Mouse (Mus musculus): ENCODE data around the gene Asb10.
"Not testable (repeated sequence)": the region's sequence is repeated elsewhere in the genome, so short reads cannot be mapped to it uniquely, and the experiment has no call there.

Asb10 gene

DNA sequence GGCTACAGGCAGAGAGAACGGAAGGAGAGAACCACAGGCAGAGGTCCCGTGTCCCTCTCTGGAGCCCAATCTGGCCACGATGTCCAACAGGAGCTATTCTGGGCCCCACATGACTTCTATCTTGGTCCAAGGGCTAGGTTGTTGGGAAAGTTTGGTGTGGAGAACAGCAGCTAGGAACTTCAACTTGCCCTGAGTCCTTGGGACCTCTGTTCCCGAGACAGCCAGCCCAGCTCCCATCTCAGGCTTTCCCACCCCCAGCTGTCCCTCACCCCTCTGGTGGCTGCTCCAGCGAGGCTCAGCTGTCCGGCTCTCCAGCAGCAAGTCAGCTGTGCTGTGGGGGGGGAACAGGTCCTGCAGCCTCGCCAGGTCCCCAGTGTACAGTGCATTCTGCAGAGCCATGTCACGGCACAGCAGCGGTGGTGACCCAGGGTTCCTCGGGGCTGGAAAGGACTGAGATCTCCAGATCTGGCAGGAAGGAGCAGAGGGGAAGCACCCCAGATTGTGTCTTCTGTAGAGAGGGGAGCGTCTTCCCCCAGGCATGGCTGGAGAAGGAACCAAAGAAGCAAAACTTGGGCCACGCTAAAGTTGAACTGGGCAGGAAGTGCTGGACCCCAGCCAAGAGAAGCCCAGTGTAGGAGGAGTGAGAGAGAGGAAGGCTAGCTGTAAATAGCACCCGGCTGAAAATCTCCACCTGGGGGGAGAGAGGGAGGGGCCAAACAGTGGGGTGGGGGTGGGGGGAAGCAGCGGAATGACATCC lies at the start of gene Asb10:
Asb10 (minus strand) TSS at position 592 of the 757 bp plus-strand sequence.
- no peak for DNase-seq (ENCODE audit: extremely low read depth, insufficient read length, low spot score)

DNA sequence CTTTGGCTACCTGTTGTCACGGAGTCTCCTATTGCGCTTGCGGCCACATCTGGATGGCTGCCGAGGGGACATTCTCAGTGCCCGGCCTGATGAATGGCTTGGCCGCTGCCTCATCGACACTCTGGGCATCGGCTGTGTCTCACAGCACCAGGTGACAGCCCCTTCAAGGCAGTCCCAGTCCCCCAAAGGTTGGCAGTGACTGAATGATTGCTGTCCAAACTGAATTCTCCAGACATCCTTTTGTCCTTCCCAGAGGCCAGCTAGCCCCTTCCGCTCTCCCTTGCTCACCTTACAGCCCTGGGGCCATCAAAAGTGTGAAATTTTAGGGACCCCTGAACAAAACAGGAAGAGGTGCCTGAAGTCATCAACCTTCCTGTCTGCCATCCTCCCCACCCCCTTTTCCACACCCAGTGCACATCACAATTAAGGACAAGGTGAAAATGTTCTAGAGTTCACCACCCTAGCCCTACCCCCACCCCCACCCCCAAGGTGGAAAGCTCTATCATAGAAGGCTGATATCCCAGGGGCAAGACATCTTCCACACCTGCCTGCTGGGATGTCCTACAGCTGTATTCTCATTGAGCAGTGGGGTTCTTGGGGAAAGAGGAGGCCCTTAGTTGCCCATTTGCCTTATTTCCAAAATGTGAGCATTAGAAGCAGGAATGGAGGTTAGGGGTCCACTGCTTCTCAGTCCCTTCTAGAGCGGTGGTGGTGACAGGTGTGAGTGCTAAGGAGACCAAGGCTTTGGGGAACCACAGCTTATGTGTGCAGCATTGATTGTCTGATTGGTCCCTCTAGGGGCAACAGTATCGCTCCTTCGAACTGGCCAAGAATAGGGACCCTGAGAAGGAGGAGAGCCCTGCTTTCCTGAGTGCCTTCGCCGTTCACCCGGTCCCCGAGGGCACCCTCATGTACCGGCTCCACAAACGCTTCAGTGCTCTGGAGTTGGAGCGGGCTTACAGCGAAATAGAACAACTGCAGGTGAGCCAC lies 49.0 kb upstream of the Asb10 start:
- DNase-seq (ENCODE audit: extremely low read depth, insufficient read length, low spot score) = no peak

DNA sequence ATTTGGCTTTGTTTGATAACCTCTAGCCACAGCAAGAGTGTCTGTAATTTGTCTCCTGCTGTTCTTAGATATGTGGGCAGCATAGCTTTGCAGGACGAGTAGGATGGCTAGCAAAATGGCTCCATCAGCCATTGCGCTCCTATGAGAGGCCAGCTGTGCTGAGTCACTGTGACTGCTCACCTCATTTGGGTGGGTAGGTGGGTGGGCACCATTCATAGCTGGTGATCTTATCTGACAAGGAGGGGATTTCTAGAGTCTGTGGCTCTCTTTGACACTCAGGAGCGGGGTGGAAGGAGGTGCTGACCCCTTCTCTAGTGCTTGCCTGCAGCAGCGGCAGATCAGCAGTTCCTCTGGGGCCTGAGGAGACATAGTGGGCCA lies 46.4 kb upstream of the Asb10 start:
- DNase-seq (ENCODE audit: extremely low read depth, insufficient read length, low spot score) = no peak

DNA sequence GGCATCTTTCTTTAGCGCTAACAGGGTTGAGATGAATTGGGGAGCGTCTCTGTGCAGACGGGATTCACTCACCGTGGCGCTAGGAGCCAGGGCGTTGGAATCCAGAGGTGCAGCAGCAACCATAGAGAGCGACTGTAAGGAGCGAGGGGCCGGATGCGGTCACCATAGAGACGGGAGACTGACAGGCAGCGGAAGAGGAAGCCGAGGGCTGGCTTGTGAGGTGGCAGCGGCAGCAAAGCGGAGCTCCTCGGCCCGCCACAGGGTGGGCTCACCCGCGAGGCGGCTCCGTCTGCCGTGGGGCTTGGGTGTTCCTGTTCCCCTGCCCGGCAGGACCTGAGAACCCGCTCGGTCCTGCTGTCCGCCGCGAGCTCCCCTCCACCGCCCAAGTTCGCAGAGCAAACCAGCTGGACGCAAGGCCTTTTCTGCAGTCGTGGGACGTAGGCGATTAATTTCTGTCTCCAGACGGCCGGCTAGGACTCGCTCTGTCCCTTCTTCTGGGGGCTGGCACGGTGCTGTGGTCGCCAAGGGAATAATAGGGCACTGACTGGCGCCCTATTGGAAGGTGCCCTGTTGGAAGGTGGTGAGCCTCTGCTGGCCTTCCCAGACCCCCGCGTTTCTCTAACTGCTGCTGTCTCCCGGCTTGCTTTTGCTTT lies 45.9 kb upstream of the Asb10 start, which contains the start of gene Chpf2:
Chpf2 (plus strand) TSS at position 195 of the 653 bp plus-strand sequence.
- peak; percentile 77 for DNase-seq (ENCODE audit: extremely low read depth, insufficient read length, low spot score)

DNA sequence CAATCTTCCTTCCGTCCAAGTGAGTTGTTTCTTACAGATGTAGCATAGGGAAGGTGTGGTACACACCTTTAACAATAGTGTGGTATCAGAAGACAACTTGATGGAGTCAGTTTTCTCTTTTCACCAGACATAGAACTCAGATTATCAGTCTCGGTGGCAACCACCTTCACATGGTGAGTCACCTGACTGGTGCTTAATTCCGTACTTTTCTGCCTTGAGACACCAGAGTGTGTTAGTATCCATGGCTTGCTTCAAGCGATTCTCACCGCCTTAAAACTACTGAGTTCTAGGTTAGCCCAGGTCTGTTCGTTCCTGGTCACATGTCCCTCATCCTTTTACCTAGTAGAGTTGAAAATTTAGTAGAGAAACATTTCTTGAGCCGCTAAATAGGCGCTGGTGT lies 45.3 kb upstream of the Asb10 start:
- DNase-seq (ENCODE audit: extremely low read depth, insufficient read length, low spot score) = no peak

DNA sequence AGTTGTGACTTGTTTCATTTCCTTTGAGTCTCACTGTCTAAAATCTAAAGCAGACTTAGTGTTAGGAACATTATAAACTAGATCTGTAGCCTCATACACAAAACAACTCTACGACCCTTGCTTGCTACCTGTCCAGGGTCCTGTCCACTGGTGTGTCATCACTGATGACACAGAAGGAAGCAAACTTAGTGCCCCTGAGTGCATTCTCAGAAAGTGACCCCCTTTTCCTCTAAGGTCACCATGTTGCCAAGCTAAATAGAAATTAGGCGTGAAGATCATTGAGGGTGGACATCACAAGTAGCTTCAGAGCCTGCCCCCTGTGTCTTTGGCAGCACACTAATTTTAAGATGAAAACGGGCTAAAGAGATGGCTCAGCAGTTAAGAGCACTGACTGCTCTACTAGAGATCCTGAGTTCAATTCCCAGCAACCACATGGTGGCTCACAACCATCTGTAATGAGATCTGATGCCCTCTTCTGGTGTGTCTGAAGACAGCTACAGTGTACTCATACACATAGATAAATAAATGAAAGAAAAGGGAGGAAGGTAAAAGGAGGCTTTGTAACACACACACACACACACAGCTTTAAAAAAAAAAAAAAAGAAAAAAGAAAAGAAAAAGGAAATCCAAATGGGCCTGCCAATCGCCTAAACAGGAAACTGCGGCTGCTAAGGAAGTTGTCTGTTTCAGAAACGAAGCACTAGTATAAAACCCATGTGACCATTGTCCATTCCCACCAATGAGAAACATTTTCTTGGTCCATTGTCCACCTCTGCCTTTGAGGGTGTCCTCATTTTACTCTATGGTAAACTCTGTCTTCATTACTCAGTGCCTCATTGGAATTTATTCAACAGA lies 37.6 kb upstream of the Asb10 start:
- no peak for DNase-seq (ENCODE audit: extremely low read depth, insufficient read length, low spot score)

DNA sequence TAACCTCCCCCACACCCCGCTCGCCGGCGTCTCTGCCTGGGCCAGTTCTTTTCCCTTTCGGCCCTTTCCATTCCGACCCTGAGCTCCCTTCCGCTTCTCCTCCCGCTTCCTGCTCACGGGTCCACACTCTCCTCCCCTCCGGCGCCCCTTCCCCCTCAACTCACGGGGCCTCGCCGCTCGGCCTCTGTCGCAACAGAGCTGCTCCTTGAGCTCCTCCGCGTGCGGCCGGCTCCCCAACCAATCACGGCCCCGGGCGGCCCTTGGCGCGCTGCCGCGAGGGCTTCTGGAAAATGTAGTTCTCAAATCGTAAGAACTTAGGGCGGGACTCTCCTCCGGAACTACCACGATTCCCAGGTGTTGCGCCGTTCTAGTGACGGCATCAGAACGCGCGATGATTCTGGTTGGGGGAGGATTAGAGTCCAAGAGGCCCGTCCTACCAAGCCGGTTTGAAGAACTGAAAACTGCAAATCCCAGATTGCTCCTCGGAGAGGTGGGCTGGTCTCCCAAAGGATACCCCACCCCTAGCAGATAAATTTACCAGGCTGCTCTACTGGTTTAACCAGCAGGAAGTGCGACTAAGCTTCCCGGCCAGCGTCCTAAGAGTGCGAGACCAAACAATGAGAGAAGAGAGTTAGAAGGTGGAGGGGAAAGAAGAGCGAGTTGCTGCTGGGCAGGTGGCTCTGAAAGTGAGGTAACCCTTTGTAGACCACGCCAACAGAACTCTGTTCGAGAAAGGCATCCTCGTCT lies 36.6 kb upstream of the Asb10 start, which contains the start of gene Abcf2:
Abcf2 (minus strand) TSS at position 285 of the 747 bp plus-strand sequence.
- DNase-seq (ENCODE audit: extremely low read depth, insufficient read length, low spot score) = peak; percentile 100

DNA sequence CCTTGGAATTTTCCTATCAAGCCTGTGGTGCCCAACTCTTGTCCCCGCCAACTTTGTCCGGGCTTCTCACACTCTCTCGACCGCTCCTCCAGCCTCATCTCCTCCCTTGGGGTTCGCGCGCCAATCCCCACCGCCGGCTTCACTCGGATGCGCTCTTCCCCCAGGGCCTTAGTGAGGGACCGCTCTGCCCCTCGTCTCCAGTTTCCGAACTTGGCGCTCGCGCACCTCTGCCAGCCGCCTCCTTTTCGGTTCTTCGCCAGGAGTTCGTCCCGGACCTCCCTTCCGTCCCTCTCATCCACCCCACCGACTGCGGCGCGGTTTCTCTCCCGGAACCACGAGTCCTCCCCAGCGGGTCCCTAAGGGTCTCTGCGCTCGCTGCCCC lies 36.0 kb upstream of the Asb10 start:
- no peak for DNase-seq (ENCODE audit: extremely low read depth, insufficient read length, low spot score)

DNA sequence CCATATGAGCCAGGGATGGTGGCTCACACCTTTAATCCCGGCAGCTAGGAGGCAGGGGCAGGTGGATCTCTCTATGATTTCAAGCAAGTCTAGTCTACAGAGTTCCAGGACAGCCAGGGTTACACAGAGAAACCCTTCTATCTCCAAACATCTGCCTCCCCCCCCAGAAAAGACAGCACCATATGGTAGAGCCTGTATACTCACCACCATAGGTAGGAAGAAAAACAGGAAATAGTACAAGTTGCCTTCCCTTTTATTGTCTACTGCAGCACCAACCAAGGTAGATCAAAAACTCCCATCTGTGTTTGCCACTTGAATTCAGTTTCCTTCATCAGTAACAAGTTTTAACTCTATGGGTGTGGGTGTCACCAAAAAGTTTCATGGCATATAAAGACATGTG lies 35.2 kb upstream of the Asb10 start:
- DNase-seq (ENCODE audit: extremely low read depth, insufficient read length, low spot score) = no peak

DNA sequence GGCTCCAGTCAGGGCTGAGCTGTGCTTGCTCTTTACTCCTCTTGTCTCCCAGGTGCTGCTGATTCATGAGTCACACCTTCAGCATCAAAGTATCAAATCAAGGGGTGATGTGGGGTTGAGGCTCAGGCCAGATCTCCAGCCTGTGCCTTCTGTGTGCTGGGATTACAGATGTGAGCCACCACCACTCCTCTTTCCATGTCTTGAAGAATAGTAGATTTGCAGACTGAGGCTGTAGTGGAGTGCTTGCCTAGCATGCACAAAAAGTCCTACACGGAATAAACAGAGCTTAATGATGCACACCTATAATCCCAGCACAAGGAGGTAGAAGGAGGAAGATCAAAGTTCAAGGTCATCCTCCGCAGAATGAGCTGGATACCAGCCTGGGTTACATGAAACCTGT lies 15.9 kb upstream of the Asb10 start, which contains the start of gene 4931409K22Rik:
4931409K22Rik (minus strand) TSS at position 101 of the 400 bp plus-strand sequence.
- no peak for DNase-seq (ENCODE audit: extremely low read depth, insufficient read length, low spot score)

DNA sequence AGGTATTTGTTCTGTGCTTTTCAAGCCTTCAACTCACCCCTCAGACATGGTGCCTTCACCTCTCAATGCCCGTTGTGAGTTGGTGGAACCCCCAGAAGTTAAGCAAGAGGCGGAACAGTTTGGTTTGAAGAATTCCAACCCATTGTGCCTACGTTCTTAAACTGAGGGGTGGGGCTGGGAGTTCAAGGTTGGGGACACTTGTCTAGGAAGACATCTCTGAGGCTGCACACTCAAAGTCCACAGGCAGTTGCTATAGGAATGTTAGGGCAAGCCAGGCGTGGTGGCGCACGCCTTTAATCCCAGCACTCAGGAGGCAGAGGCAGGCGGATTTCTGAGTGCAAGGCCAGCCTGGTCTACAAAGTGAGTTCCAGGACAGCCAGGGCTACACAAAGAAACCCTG lies 14.6 kb upstream of the Asb10 start:
- not testable (repeated sequence) for DNase-seq (ENCODE audit: extremely low read depth, insufficient read length, low spot score)

DNA sequence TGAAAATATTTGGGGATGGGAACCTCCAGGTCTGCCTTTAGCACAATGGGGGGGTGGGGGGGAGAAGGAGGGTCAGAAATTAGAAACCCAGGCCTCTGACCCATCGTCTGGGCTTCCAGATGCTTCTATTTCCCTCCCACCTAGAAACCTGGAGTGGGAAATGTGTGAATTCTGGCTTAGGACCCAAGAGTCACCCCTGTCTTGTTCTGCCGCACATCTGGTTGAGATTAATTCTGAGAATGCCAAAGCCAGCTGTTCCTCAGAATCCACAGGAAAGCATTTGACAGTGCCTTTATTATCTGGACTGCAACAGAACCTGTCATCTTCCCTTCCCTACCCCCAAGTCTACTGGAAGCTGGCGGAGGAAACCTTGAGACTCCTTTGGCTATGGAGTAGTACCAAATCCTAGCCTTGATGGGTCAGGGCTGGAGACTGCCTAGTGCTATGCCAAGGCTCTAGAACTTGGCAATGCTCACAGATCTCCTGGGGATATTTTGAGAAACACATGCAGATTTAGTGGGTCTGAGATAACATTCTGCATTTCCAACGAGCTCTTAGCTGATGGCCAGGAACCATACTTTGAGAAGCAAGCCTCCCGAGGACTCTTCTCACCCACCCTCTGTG lies 13.0 kb upstream of the Asb10 start:
- no peak for DNase-seq (ENCODE audit: extremely low read depth, insufficient read length, low spot score)

DNA sequence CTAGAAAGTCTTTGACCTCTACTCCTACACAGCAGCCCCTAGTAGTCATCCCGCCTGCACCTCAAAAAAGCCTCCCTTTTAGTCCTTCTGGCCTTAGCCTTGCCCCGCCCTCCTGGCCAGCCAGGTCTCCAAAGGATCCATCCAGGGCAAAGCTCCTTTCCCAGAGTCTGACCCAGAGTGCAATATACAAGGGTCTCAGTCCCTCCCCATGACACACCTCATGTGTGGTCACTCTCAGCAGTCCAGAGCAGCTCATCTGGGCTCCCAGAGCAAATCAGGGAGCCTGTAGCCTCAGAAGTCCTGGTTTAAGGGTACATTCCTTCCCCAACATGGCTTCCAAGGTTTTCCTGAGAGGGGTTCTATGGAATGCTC lies 10.5 kb upstream of the Asb10 start:
- DNase-seq (ENCODE audit: extremely low read depth, insufficient read length, low spot score) = no peak

DNA sequence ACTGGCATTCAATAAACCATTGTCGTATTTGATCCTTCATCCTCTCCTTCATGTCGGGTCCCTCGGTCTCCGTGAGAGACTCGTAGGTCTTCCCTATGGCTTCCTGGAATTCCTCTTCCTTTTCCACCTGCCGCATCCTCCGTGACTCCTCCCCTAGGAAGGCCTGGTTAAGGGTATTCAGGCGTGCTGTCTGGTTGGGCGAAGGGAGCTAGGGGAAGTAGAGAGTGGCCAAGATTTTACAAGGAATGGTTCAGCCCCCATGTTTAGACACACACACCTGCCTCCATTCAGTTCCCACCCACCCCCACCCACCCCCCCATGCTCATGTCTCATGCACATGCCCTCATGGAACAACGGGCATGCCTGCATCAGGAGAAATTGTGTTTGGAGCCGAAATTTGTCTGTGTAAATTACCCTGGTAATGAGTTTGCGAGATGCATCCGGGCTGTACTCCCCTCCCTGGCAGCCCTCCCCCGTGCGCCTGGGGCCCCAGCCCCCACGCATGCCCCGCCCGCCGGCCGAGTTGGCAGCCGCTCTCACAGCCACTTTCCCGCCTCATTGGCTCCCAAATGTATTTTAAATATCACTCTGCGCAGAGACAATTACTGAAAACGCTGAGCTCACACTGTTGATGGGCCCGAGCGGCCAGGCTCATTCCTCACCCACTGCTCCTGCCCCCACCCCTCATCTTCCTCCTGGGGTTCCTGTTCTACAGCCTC lies 10.0 kb upstream of the Asb10 start:
- no peak for DNase-seq (ENCODE audit: extremely low read depth, insufficient read length, low spot score)

DNA sequence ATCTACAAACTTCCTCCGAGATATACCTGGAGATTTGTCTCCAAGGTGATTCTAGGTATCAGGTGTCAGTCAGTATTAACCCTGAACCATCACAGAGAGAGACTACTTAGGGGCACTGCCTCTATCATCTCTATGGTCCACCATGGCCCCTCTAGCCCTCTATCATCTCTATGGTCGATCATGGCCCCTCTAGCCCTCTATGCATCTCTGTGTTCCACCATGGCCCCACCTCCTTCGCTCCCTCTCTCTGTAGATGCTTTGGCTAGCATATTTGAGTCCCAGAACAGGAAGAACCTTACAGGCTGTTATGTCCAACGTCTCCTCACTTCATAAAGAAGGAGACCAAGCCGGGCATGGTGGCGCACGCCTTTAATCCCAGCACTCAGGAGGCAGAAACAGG lies 1.9 kb upstream of the Asb10 start:
- DNase-seq (ENCODE audit: extremely low read depth, insufficient read length, low spot score) = no peak

DNA sequence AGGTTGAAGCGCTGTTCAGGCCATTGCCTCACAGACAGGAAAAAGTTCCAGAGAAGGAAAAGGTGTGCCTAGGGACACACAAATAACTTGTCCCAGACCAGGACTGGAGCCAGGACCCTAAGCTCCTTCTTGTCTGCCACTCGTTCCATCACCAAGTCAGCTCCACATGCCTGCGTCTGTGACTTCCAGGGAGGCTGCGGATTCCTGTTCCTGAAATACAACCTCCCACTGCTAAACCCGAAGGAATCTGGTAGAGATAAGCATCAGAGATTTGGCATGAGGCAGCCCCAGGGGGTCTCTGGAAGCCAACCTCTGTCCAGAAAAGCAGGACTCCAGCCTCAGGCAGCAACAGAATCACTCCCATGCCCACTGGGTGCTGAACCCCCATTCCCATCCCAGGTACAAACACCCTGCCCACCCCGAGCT lies 379 bp upstream of the Asb10 start:
- DNase-seq (ENCODE audit: extremely low read depth, insufficient read length, low spot score) = no peak

DNA sequence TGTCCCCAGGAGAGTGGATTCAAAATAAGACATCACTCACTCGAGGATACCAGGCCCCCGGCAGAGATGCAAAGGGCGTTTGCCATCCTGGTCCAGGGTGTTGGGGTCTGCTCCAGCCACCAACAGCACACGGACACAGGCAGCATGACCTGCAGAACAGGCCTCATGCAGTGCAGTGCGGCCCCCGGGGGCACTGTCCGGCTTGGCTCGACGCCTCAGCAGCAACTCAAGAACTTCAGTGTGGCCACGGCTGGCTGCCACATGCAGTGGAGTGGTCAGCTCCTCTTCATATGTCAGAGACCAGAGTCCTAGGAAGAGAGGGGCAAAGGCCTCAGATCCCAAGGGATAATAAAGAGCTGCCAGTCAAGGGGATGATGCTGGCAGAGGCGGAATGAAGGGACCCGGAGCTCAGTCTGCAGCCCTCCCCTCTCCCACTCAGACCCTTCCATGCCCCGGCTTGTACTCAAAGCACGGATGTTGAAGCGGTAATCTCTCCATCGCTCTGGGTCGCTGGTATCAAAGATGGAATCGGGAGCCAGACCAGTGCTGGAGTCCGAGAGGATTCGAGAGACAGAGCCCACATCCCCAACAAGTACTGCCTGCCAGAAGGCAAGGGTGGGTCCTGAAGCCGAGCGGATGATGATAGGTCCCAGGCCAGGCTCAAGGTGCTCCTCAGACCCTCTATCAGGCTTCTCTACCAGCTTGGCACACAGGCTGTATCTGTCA lies 1.0 kb downstream of the Asb10 start:
- DNase-seq (ENCODE audit: extremely low read depth, insufficient read length, low spot score) = no peak

DNA sequence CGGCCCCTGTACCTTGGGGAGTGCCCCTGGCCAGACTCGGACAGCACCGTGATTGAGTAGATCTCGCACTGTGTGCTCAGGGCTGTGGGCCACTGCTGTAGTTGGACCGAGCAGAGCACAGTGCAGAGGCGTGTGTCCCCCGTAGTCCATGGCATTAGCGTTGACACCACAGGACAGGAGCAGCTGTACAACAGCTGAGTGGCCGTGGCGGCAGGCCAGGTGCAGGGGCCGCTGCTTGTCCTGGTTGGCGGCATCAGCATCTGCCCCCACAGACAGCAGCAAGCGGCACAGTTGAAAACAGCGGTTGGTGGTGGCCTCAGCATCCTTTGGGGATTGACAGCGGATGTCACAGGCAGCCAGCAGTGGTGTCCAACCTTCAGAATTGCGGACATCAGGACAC lies 3.2 kb downstream of the Asb10 start:
- no peak for DNase-seq (ENCODE audit: extremely low read depth, insufficient read length, low spot score)
